Mouse (Mus musculus): Measurements from ENCODE around the gene Olfr820. TPM values are rescaled to one million over a fixed set of nuclear protein-coding genes. Genes with fewer than 3 reads are reported as not detected.
"Not testable (repeated sequence)": the region's sequence is repeated elsewhere in the genome, so short reads cannot be mapped to it uniquely, and the experiment has no call there.

Gene Olfr820
- not detected for total RNA-seq (2021)
- long read RNA-seq, experiment 1, result 0 reads
- long read RNA-seq, experiment 2, result 0 reads

DNA sequence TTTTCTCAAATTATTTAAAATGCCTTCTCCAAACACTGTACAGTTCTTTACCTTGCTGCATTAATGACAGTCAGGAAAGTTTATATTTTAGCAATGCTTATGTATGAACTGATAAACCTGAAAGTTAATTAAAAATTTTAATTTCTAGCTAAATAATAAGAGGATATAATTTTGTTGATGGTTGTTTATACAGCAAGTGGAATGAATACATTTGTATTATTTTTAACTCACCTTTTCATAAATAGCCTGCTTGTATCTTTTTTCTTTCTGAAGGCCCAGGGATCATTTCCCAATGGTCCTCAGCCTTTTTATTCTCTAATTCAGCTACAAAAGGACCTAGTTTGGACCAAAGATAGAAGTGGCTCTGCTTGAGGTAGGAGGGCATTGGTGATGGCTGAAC is at the start of gene Olfr820:
Olfr820 (plus strand) TSS at position 301 of the 400 bp plus-strand sequence.
- DNase-seq (ENCODE audit: low spot score in 2 of 2), result no peak

DNA sequence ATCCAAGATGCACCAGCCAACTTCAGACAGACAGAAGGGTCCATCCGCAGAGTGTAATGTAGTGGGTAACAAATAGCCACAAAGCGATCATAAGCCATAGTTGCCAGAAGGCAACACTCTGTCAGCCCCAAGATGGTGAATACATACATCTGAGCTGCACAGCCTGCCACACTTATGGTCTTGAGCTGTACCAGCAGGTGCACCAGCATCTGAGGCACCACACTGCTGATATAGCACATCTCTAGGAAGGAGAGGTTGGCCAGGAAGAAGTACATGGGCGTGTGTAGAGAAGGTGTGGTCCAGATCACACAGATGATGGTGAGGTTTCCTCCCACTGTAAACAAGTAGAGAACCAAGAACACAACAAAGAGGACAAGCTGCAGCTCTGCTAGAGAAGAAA is 46.2 kb upstream of the Olfr820 start:
- DNase-seq (ENCODE audit: low spot score in 2 of 2), result not testable (repeated sequence)

DNA sequence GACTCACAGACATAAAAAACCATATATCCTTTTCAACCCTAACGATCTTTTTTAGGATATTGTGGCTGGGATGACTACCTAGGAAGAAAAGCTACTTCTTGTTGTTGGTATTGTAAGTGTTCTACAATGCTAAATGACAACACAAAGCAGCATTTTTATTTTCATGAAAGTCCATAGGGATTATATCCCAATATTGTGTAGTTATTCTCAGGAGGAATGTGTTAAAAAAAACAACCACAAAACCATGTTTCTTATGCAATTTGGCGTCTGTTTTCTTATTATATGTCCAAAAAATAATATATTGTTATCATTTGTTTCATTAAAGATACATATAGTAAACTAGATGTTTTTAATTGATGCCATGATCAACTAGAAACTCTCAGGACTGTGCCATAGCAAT is 45.3 kb upstream of the Olfr820 start, which contains the start of gene Olfr819:
Olfr819 (minus strand) TSS at position 101 of the 400 bp plus-strand sequence.
- not testable (repeated sequence) for DNase-seq (ENCODE audit: low spot score in 2 of 2)

DNA sequence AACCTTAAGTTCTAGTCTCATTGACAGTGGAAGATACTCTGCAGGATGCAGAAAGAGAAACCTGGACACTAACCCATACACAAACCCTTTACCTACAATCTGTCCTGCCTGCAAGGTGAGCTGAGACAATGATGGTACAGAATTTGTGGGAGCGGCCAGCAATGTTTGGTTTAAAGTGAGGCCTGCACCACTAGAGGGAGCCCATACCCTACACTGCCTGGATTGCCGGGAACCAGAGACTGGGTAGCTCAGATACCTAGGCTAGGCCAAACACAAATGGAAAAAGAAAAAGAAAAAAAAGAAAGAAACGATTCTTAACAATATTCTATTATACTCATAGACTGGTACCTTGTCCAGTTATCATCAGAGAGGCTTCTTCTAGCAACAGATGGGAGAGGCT is 39.4 kb upstream of the Olfr820 start:
- DNase-seq (ENCODE audit: low spot score in 2 of 2), result not testable (repeated sequence)

DNA sequence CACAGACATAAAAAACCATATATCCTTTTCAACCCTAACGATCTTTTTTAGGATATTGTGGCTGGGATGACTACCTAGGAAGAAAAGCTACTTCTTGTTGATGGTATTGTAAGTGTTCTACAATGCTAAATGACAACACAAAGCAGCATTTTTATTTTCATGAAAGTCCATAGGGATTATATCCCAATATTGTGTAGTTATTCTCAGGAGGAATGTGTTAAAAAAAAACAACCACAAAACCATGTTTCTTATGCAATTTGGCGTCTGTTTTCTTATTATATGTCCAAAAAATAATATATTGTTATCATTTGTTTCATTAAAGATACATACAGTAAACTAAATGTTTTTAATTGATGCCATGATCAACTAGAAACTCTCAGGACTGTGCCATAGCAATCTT is 36.4 kb upstream of the Olfr820 start, which contains the start of gene Olfr247:
Olfr247 (minus strand) TSS at position 101 of the 400 bp plus-strand sequence.
- not testable (repeated sequence) for DNase-seq (ENCODE audit: low spot score in 2 of 2)

DNA sequence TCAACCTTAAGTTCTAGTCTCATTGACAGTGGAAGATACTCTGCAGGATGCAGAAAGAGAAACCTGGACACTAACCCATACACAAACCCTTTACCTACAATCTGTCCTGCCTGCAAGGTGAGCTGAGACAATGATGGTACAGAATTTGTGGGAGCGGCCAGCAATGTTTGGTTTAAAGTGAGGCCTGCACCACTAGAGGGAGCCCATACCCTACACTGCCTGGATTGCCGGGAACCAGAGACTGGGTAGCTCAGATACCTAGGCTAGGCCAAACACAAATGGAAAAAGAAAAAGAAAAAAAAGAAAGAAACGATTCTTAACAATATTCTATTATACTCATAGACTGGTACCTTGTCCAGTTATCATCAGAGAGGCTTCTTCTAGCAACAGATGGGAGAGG is 30.6 kb upstream of the Olfr820 start:
- DNase-seq (ENCODE audit: low spot score in 2 of 2), result not testable (repeated sequence)

DNA sequence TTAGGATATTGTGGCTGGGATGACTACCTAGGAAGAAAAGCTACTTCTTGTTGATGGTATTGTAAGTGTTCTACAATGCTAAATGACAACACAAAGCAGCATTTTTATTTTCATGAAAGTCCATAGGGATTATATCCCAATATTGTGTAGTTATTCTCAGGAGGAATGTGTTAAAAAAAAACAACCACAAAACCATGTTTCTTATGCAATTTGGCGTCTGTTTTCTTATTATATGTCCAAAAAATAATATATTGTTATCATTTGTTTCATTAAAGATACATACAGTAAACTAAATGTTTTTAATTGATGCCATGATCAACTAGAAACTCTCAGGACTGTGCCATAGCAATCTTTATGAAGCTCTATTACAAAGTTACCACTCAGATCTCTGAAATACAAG is 27.5 kb upstream of the Olfr820 start, which contains the start of gene Gm10310:
Gm10310 (minus strand) TSS at position 101 of the 400 bp plus-strand sequence.
- not testable (repeated sequence) for DNase-seq (ENCODE audit: low spot score in 2 of 2)

DNA sequence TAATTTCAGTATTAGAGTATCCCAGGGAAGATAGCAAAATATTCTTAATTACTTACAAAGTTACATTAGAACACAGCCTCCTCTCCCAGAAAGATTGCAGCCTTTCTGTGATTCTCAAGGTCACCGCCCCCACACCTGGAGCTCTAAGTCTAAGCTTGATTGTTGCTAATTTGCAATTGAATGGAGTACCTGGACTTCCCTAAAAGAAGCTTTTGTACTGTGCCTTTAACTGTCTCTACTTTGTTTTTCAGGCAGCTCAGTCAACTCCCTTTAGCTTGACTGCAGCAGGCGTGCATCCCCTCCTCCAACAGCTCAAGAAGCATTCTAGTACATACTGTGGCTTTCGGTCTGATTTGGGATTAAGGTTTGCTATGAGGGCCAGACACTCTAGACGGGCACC is 8.3 kb upstream of the Olfr820 start:
- not testable (repeated sequence) for DNase-seq (ENCODE audit: low spot score in 2 of 2)

DNA sequence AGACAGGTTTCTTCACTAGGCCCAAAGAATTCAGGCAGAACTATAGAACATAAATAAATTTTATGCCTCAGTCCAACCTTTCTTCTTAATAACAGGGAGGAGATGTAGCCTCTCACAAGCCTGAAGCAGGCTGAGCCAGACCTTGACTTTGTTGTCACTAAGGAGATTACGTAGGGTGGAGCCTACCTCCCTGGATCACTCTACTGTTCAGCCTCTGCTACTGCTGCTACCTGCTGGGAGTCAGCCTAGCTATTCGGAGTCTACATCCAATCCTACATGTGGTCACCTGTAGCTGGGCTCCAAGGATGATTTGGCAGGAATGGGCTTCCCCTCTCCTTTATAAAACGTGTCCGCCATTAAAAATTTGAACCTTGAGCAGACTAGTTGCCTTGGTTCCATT is 7.1 kb upstream of the Olfr820 start:
- not testable (repeated sequence) for DNase-seq (ENCODE audit: low spot score in 2 of 2)

DNA sequence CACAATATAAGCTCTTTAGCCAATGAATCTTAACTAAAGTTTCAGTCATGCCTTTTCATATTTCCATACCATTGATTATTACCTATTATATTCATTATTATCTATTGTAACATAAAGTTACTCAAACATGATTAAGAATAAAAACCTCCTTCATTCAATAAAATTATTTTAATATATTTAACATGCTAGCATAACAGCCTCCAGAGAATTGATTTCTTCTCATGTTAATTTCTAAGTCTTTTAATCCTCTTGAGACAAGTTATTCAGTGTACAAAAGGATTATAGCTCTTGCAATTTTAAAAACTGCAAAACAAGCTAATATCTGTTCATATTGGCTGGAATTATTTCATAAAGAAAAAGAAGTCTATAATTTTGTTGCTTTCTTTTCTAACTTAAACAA is 17.6 kb downstream of the Olfr820 start, which contains the start of gene Olfr821:
Olfr821 (plus strand) TSS at position 301 of the 400 bp plus-strand sequence.
- DNase-seq (ENCODE audit: low spot score in 2 of 2), result no peak

DNA sequence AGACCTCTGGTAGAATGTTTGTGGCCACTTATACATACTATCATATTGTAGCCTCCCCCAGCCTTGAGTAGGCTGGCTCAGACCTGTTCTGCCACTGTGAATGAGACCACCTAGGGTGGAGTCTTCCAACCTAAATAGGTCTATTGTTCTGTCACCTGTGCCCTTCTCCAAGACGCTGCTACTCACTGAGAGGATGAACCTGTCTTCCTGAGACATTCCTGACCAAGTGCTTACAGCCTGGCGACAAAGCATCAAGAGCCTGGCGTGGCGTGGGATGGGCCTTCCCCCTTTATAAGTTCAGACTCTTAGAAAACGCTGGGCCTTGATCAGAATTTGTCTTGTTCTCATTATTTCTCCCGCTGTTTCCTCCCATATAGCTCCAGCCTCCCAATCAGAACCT is 24.7 kb downstream of the Olfr820 start:
- no peak for DNase-seq (ENCODE audit: low spot score in 2 of 2)

Other genes with a start within 250 kb of the Olfr820 start
- not detected for gene Olfr808, start 247.1 kb upstream of the Olfr820 start, total RNA-seq (2021)
- not detected for gene Olfr809, start 238.0 kb upstream of the Olfr820 start, total RNA-seq (2021)
- not detected for gene Olfr810, start 217.7 kb upstream of the Olfr820 start, total RNA-seq (2021)
- not detected for gene Olfr811, start 208.2 kb upstream of the Olfr820 start, total RNA-seq (2021)
- not detected for gene Olfr812, start 166.5 kb upstream of the Olfr820 start, total RNA-seq (2021)
- gene Olfr813, start 157.3 kb upstream of the Olfr820 start, total RNA-seq (2021), result not detected
- gene Olfr814, start 132.8 kb upstream of the Olfr820 start, total RNA-seq (2021), result not detected
- gene Olfr815, start 106.8 kb upstream of the Olfr820 start, total RNA-seq (2021), result not detected
- gene Olfr816, start 97.0 kb upstream of the Olfr820 start, total RNA-seq (2021), result not detected
- gene Olfr818, start 63.5 kb upstream of the Olfr820 start, total RNA-seq (2021), result not detected
- gene Olfr819, start 45.4 kb upstream of the Olfr820 start, total RNA-seq (2021), result not detected
- gene Olfr247, start 36.5 kb upstream of the Olfr820 start, total RNA-seq (2021), result not detected
- gene Gm10310, start 27.6 kb upstream of the Olfr820 start, total RNA-seq (2021), result not detected
- gene Olfr821, start 17.7 kb downstream of the Olfr820 start, total RNA-seq (2021), result not detected
- gene Olfr822, start 58.6 kb downstream of the Olfr820 start, total RNA-seq (2021), result not detected
- gene Olfr823, start 102.8 kb downstream of the Olfr820 start, total RNA-seq (2021), result not detected
- gene Olfr824, start 117.4 kb downstream of the Olfr820 start, total RNA-seq (2021), result not detected
- not detected for gene Olfr825, start 154.1 kb downstream of the Olfr820 start, total RNA-seq (2021)
- gene Olfr826, start 171.6 kb downstream of the Olfr820 start, total RNA-seq (2021), result not detected
- not detected for gene Olfr827, start 201.8 kb downstream of the Olfr820 start, total RNA-seq (2021)